Mouse (Mus musculus) liver, embryonic 14.5 days (tissue): Measurements from ENCODE around the gene Esrra. TPM values are rescaled to one million over a fixed set of nuclear protein-coding genes. Genes with fewer than 3 reads are reported as not detected.

Source experiments
- ATAC-seq: fragments of 200-750 bp; cut with Nextera tagmentation; 2 replicates; pipeline ENCODE4 v1.8.0; 2017; ENCODE audit warnings: moderate number of reproducible peaks, mild to moderate bottlenecking, moderate library complexity; ENCODE audit not compliant: insufficient read depth
- DNase-seq, 3 experiments: peaks; one replicate each; pipeline ENCODE4 v3.0.0-alpha.2; 2012 to 2013; ENCODE audit warnings: low read depth in 3 of 3, low spot score in 3 of 3
- H3K27ac ChIP-seq: fragments of 300-500 bp; sonication (generic); 2 replicates; pipeline ENCODE4 v1.5.1; 2014; ENCODE audit warnings: moderate library complexity, mild to moderate bottlenecking, control low read depth, inconsistent platforms
- H3K27me3 ChIP-seq: fragments of 300-500 bp; sonication (generic); 2 replicates; pipeline ENCODE4 v1.6.1; 2014; ENCODE audit warnings: mild to moderate bottlenecking, low read length, moderate library complexity; ENCODE audit not compliant: control insufficient read depth, insufficient read depth
- H3K36me3 ChIP-seq: fragments of 300-500 bp; sonication (generic); replicated peaks from 2 replicates; pipeline ENCODE4 v1.6.1; 2014; ENCODE audit warnings: low read depth; ENCODE audit not compliant: control insufficient read depth, insufficient read depth
- H3K4me1 ChIP-seq, 2 experiments: fragments of 200-500 bp in 1 of 2; fragments of 300-500 bp in 1 of 2; sonication (generic) in 1 of 2; replicated peaks; 2 replicates each; pipeline ENCODE4 v1.6.1; 2012 to 2014; ENCODE audit warnings: antibody characterized with exemption in 1 of 2, inconsistent platforms in 1 of 2, low read length in 1 of 2; ENCODE audit not compliant: control insufficient read depth in 2 of 2, insufficient read depth in 2 of 2
- H3K4me2 ChIP-seq: fragments of 300-500 bp; sonication (generic); 2 replicates; pipeline ENCODE4 v1.6.1; 2014; ENCODE audit warnings: low read depth, mild to moderate bottlenecking, control low read depth, moderate library complexity
- H3K4me3 ChIP-seq, 2 experiments: fragments of 200-500 bp in 1 of 2; fragments of 300-500 bp in 1 of 2; sonication (generic) in 1 of 2; 2 replicates each; pipeline ENCODE4 v1.5.1; 2012 to 2014; ENCODE audit warnings: low read depth in 2 of 2, low read length in 2 of 2, mild to moderate bottlenecking in 2 of 2, control low read depth in 1 of 2, inconsistent platforms in 1 of 2, moderate library complexity in 1 of 2; ENCODE audit not compliant: insufficient read depth in 1 of 2
- H3K9ac ChIP-seq: fragments of 300-500 bp; sonication (generic); replicated peaks from 2 replicates; pipeline ENCODE4 v1.6.1; 2014; ENCODE audit warnings: mild to moderate bottlenecking, control low read depth, moderate library complexity
- H3K9me3 ChIP-seq: fragments of 300-500 bp; sonication (generic); 2 replicates; pipeline ENCODE4 v1.6.1; 2016; ENCODE audit warnings: low read length, mixed read lengths; ENCODE audit not compliant: control insufficient read depth
- CTCF ChIP-seq: IDR thresholded peaks from 2 replicates; pipeline ENCODE4 v1.5.1; 2016; ENCODE audit warnings: antibody characterized with exemption, low read depth, control low read depth
- EP300 ChIP-seq: IDR thresholded peaks from 2 replicates; pipeline ENCODE4 v1.6.1; 2016; ENCODE audit warnings: antibody characterized with exemption, low read depth
- WGBS: fragments of 180-500 bp; shearing (Covaris S2); extraction: QIAGEN DNeasy Blood & Tissue Kit; methylation state at CpG from one replicate; pipeline ENCODE4 v1.1.7; 2014; ENCODE audit not compliant: insufficient replicate concordance; 5-methylcytosine and 5-hydroxymethylcytosine counted together
- polyA plus RNA-seq, 2 experiments: library from polyadenylated mRNA; depleted of rRNA in 1 of 2; stranded (reverse) in 1 of 2; unstranded in 1 of 2; fragments of >200 nt; fragmentation: Nextera tagmentation in 1 of 2; extraction: Ambion mirVana in 1 of 2; gene quantifications; 2 replicates each; pipeline versions ENCODE4 v1.2.1 to v1.2.3; 2012 to 2014

Gene Esrra
- polyA plus RNA-seq, 2 experiments = 1.6 to 6.6 TPM

GRCm38 (mm10) chr19:6919431-6919830 is 2.2 kb downstream of the Esrra start:
- Histone ChIP-seq H3K9ac (no peak overlapping the region), H3K36me3 (no peaks in the 10 kb centered on the region), H3K4me1 (peaks cover 7 to 21% of the 10 kb centered on the region in 2 experiments), H3K4me3 (no peak overlapping the region), H3K27me3 (peaks cover 8% of the 10 kb centered on the region), H3K4me2 (no peak overlapping the region), H3K9me3 (no peaks in the 10 kb centered on the region), H3K27ac (no peak overlapping the region)
- TF ChIP-seq CTCF = no peak
- no peak for TF ChIP-seq EP300
- DNase-seq (no peak), ATAC-seq (no peak)

GRCm38 (mm10) chr19:6918321-6918720 is 3.3 kb downstream of the Esrra start:
- Histone ChIP-seq H3K27ac (no peak overlapping the region), H3K4me1 (peaks cover 7 to 21% of the 10 kb centered on the region in 2 experiments), H3K9me3 (no peaks in the 10 kb centered on the region), H3K9ac (no peak overlapping the region), H3K4me2 (no peak overlapping the region), H3K4me3 (no peak overlapping the region), H3K27me3 (peaks cover under 1% of the 10 kb centered on the region; the same call in 1 of the 2 replicates), H3K36me3 (no peaks in the 10 kb centered on the region; the same call in 1 of the 2 replicates)
- DNase-seq (no peak), ATAC-seq (no peak)
- no peak for TF ChIP-seq EP300
- TF ChIP-seq CTCF = no peak
- WGBS = 66% methylated on average over 4 of the region's 4 CpGs

GRCm38 (mm10) chr19:6916496-6916895 is 5.1 kb downstream of the Esrra start:
- DNase-seq = no peak
- Histone ChIP-seq H3K36me3 (peaks cover 14% of the 10 kb centered on the region), H3K27me3 (no peaks in the 10 kb centered on the region), H3K9ac (no peak overlapping the region), H3K4me1 (peaks cover 0 to 11% of the 10 kb centered on the region in 2 experiments), H3K9me3 (no peaks in the 10 kb centered on the region), H3K4me2 (no peak overlapping the region), H3K4me3 (no peak overlapping the region), H3K27ac (no peak overlapping the region)
- ATAC-seq = no peak
- WGBS = 71% methylated on average over 4 of the region's 4 CpGs
- TF ChIP-seq EP300 (no peak), CTCF (no peak)

DNA sequence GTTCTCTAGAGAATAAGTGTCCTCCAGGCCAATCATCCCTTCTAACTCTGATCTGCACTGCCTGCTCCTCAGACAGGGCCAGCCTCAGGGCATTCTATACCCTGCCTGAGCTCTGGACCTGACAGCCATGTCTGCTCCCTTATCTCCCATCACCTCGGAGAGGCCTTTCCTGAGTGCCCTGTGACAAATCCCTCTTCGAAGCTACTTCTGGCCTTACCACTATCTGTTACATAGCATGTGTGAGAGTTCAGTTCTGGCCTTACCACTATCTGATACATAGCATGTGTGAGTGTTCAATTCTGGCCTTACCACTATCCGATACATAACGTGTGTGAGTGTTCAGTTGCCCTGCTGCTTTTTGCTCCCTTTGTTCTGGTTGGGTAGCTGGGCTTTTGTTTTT is 6.3 kb downstream of the Esrra start:
- whole genome bisulfite sequencing = 13% methylated on average over 4 of the region's 4 CpGs
- peaks cover 17% of the 10 kb centered on the region for H3K36me3 ChIP-seq
- ATAC-seq (peak; percentile 71), DNase-seq (peak in 1 of 3 experiments; percentile 30)
- H3K9me3 ChIP-seq = no peaks in the 10 kb centered on the region
- H3K4me2 ChIP-seq = 0 out of 2 replicates have a peak overlapping the region, but pooled peaks have one; percentile 11
- H3K4me1 ChIP-seq = peaks cover 2 to 11% of the 10 kb centered on the region in 2 experiments
- H3K4me3 ChIP-seq = no peak overlapping the region
- H3K9ac ChIP-seq = peak overlapping the region; percentile 13; the same call in 1 of the 2 replicates
- TF ChIP-seq CTCF (no peak), EP300 (peak; percentile 51; the same call in 1 of the 2 replicates)
- H3K27me3 ChIP-seq = no peaks in the 10 kb centered on the region
- H3K27ac ChIP-seq = peak overlapping the region; percentile 2

GRCm38 (mm10) chr19:6914540-6914939 is 7.1 kb downstream of the Esrra start:
- Histone ChIP-seq H3K9me3 (no peaks in the 10 kb centered on the region), H3K9ac (no peak overlapping the region), H3K4me2 (no peak overlapping the region), H3K36me3 (peaks cover 17% of the 10 kb centered on the region), H3K4me3 (no peak overlapping the region), H3K27me3 (no peaks in the 10 kb centered on the region), H3K4me1 (peaks cover 2 to 11% of the 10 kb centered on the region in 2 experiments; a peak in 3 of 4 replicates), H3K27ac (no peak overlapping the region)
- no peak for TF ChIP-seq CTCF
- no peak for TF ChIP-seq EP300
- no peak for DNase-seq
- WGBS = 70% methylated on average over 9 of the region's 9 CpGs
- ATAC-seq = no peak
